Mouse (Mus musculus) forelimb bud, embryonic 11.5 days (tissue): Measurements from ENCODE around the gene Matk.

Experiments
- DNase-seq: peaks from one replicate; pipeline ENCODE4 v3.0.0-alpha.2; 2012; ENCODE audit warnings: low read depth, low spot score

The Matk gene

GRCm38 (mm10) chr10:81302781-81303218 lies 50.1 kb downstream of the Matk start:
- no peak for DNase-seq

DNA sequence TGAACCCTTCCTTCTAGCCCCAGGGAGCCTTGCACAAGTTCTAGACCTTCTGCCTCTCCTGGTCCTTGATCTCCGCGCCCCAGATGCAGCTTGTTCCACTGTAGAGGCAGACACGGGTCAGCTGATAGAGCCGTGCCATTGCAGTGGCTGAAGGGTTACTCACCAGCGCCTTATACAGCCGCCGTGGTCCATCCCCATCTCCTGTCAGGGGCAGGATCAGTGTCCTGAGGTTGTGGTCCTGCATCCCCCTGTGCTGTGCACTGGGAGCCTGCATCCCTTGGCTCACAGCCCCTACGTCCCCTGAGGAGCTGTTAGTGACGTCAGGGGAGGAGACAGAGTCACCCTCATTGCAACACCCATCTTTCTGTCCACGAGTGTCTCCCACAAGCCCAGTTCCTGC lies 50.5 kb downstream of the Matk start:
- no peak for DNase-seq

DNA sequence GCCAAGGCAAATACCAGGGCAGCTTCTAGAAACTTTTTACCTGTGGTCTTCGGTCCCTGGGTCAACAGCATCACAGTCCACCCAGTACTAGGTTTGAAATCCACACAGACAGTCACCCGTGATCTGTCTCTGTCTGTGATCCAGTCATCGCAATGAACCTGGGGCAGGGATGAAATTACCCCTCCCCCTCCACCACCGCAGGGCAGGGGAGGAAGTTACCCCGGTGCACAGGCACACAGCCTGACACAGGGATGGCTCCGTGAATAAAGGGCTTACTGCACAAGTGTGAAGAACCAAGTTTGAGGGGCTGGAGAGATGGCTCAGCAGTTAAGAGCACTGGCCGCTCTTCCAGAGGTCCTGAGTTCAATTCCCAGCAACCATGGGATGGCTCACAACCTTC lies 51.0 kb downstream of the Matk start:
- no peak for DNase-seq

GRCm38 (mm10) chr10:81304597-81305238 lies 52.0 kb downstream of the Matk start:
- peak; percentile 30 for DNase-seq

DNA sequence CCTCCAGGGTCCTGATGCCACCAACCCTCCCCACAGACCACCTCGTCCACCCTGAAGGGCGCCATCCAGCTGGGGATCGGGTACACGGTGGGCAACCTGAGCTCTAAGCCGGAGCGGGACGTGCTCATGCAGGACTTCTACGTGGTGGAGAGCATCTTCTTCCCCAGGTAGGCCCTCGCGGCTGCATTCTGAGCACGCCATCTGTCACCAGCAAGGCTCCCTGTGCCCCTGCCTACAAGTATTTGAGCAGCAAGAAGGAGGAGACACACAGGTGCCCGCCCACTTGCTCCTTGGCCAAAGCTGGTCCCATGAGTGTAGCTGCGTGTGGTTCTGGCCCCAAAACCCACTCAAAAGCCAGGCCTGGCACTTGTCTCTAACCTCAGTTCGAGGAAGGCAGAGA lies 52.9 kb downstream of the Matk start:
- DNase-seq = no peak

- no peak for DNase-seq
These were observed 53.5 kb downstream of the Matk start for GRCm38 (mm10) chr10:81306173-81306668.

DNA sequence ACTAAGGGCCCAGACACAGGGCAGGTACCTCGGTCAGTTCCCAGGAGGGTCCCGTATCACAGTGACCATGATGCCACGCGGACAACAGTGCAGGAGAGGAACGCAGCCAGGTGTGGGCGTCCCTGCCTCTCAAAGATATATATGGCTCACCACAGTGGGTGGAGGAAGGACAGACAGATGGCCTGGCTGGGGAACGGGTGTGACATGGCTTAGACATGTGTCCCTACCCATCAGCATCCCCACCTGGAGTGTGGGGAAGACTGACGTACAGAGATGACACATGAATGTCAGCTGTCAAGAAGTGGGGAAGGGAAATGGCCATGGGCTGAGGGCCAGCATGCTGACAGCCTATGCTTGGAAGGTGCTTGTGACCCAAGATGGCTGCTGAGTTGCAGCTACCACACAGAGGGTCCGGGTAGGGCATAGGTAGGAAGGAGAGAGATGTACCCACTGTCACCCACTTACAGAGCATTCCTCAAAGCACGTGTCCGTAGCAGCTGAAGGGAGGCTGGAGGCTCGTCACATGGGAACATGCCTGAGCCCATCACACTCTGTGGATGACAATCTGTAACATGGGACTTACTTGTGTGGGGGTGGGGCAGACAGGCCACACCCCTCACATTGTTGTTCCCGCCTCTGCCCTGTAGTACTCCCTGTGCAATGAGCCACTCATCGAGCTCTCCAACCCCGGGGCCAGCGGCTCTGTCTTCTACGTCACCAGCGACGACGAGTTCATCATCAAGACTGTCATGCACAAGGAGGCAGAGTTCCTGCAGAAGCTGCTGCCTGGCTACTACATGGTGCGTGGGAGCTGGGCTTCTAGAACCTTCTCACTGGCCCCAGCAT lies 54.3 kb downstream of the Matk start:
- DNase-seq = no peak

DNA sequence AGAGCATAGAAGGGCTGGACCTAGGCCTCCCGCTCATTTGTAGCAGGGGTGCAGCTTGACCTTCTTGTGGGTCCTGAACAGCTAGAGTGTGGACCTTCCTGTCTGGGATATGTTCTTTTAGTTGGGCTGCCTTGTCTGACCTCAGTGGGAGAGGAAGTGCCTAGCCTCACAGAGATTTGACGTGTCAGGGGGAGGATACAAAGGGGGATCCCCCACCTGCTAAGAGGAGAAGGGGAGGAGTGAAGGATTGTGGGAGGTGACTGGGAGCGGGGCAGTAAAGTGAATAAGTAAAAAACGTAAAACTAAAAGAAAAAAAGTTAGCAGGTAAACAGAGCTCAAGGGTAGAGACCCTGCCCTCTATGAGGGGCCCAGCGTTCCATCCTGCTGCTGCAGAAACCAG lies 56.8 kb downstream of the Matk start:
- DNase-seq = no peak
